Mouse (Mus musculus): ENCODE measurements around the gene BC051665. TPM values are rescaled to one million over a fixed set of nuclear protein-coding genes. Genes with fewer than 3 reads are reported as not detected.

The BC051665 gene
- polyA plus RNA-seq, 1 experiment = not detected

Other genes with a start within 250 kb of the BC051665 start
- 7.4 and 13.2 TPM in 2 replicates for gene Dapk1, start 184.4 kb downstream of the BC051665 start, polyA plus RNA-seq (2012; ENCODE audit: insufficient read depth, insufficient read length, missing spikeins)
- gene Ctsll3, start 16.5 kb upstream of the BC051665 start, polyA plus RNA-seq (2012; ENCODE audit: insufficient read depth, insufficient read length, missing spikeins) = not detected in 2 replicates
- gene 4930486L24Rik, start 78.1 kb upstream of the BC051665 start, polyA plus RNA-seq (2012; ENCODE audit: insufficient read depth, insufficient read length, missing spikeins) = not detected in 2 replicates
- gene Gm49392, start 110.5 kb upstream of the BC051665 start, polyA plus RNA-seq (2012; ENCODE audit: insufficient read depth, insufficient read length, missing spikeins) = 0.83 and 1.4 TPM in 2 replicates
- gene Ctla2b, start 111.1 kb upstream of the BC051665 start, polyA plus RNA-seq (2012; ENCODE audit: insufficient read depth, insufficient read length, missing spikeins) = 9.3 TPM in 1 of 2 replicates, not detected in the other
- not detected in 2 replicates for gene Tpbpb, start 118.5 kb upstream of the BC051665 start, polyA plus RNA-seq (2012; ENCODE audit: insufficient read depth, insufficient read length, missing spikeins)
- gene Gm49393, start 149.2 kb upstream of the BC051665 start, polyA plus RNA-seq (2012; ENCODE audit: insufficient read depth, insufficient read length, missing spikeins) = 3.6 TPM in 1 of 2 replicates, not detected in the other
- 2.2 and 10.1 TPM in 2 replicates for gene Gm49391, start 150.2 kb upstream of the BC051665 start, polyA plus RNA-seq (2012; ENCODE audit: insufficient read depth, insufficient read length, missing spikeins)
- gene Ctla2a, start 150.3 kb upstream of the BC051665 start, polyA plus RNA-seq (2012; ENCODE audit: insufficient read depth, insufficient read length, missing spikeins) = 21.1 and 47.5 TPM in 2 replicates
- not detected in 2 replicates for gene Tpbpa, start 155.6 kb upstream of the BC051665 start, polyA plus RNA-seq (2012; ENCODE audit: insufficient read depth, insufficient read length, missing spikeins)
- gene Ctsj, start 219.6 kb upstream of the BC051665 start, polyA plus RNA-seq (2012; ENCODE audit: insufficient read depth, insufficient read length, missing spikeins) = not detected in 2 replicates